Mouse (Mus musculus) midbrain, embryonic 16.5 days (tissue): ENCODE data around the gene Zbtb42. TPM values are rescaled to one million over a fixed set of nuclear protein-coding genes. Genes with fewer than 3 reads are reported as not detected.

Experiments
- ATAC-seq: fragments of 200-750 bp; cut with Nextera tagmentation; 2 replicates; pipeline ENCODE4 v1.8.0; 2017; ENCODE audit warnings: moderate TSS enrichment
- H3K27ac ChIP-seq: fragments of 300-500 bp; sonication (generic); 2 replicates; pipeline ENCODE4 v1.5.1; 2014; ENCODE audit warnings: mild to moderate bottlenecking, low read length, mixed read lengths
- H3K27me3 ChIP-seq: fragments of 300-500 bp; sonication (generic); 2 replicates; pipeline ENCODE4 v1.6.1; 2014; ENCODE audit warnings: low read depth, low read length, mixed read lengths; ENCODE audit not compliant: control insufficient read depth, insufficient read depth
- H3K36me3 ChIP-seq: fragments of 300-500 bp; sonication (generic); 2 replicates; pipeline ENCODE4 v1.6.1; 2014; ENCODE audit warnings: mild to moderate bottlenecking, low read length, moderate library complexity, mixed read lengths; ENCODE audit not compliant: control insufficient read depth, insufficient read depth
- H3K4me1 ChIP-seq: fragments of 300-500 bp; sonication (generic); 2 replicates; pipeline ENCODE4 v1.6.1; 2014; ENCODE audit warnings: mild to moderate bottlenecking, low read length, mixed read lengths; ENCODE audit not compliant: control insufficient read depth, insufficient read depth
- H3K4me2 ChIP-seq: fragments of 300-500 bp; sonication (generic); 2 replicates; pipeline ENCODE4 v1.6.1; 2014; ENCODE audit warnings: mild to moderate bottlenecking, low read length, mixed read lengths
- H3K4me3 ChIP-seq: fragments of 300-500 bp; sonication (generic); 2 replicates; pipeline ENCODE4 v1.5.1; 2014; ENCODE audit warnings: low read depth, mild to moderate bottlenecking, low read length, moderate library complexity, mixed read lengths
- H3K9ac ChIP-seq: fragments of 300-500 bp; sonication (generic); 2 replicates; pipeline ENCODE4 v1.6.1; 2014; ENCODE audit warnings: low read depth, low read length, mixed read lengths
- H3K9me3 ChIP-seq: fragments of 300-500 bp; sonication (generic); replicated peaks from 2 replicates; pipeline ENCODE4 v1.6.1; 2014; ENCODE audit warnings: mild to moderate bottlenecking, low read length, mixed read lengths; ENCODE audit not compliant: control insufficient read depth, poor library complexity, severe bottlenecking
- WGBS: fragments of 180-500 bp; shearing (Covaris S2); extraction: QIAGEN DNeasy Blood & Tissue Kit; methylation state at CpG from one replicate; pipeline ENCODE4 v1.1.7; 2014; 5-methylcytosine and 5-hydroxymethylcytosine counted together
- polyA plus RNA-seq: library from polyadenylated mRNA; unstranded; fragments of >200 nt; fragmentation: Nextera tagmentation; extraction: Ambion mirVana; gene quantifications from 2 replicates; pipeline ENCODE4 v1.2.1, GENCODE M21; 2015

Gene Zbtb42
- polyA plus RNA-seq, 1 experiment from 2014 or later, result 0.73 TPM

DNA sequence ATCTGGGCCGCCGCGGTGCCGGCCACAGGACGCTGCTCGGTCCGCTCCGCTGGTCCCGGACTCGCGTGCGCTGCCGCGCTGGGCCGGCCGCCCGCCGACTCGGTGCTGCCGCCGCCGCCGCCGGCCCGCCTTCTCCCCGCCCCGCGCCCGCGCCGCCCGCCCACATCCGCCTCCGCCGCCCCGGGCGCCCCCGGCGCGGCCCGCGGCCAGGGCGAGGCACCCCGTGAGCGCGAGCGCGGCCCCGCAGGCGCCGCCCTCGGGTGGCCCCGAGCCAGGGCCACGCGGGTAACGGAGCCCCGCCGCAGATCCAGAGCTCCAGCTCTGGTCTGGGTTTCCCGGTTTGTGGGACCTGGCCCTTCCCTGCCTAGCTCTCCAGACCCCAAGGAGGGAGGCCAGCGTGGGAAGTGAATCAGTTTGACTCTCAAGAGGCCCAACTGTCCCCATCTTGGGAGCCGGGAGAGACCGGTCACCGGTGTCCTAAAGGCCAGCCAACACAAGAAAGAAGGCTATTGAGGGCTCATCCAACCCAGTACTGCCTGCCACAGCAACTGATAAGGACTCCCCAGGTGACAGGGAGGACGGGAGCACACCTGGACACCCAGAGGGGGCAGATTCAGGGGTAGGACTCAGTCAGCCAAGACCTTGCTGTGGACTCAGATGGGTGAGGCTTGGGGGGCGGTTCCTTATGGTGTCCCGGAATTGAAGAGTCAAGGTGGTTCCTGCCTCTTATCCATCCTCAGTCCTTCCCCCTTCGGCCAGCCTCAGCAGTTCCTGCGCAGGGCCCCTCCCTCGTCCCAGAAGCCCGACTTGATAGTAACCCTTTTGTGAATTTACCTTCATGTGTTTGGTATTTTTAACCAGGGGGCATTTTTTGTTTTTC is 4.3 kb upstream of the Zbtb42 start, which contains the start of gene Akt1:
Gene Akt1, minus strand, starts transcription at position 753 of the 880 bp plus-strand sequence.
- peaks cover 10% of the 10 kb centered on the region for H3K27me3 ChIP-seq
- peak within 1 kb of the TSS; percentile 92 for H3K4me2 ChIP-seq
- peaks cover 37% of the 10 kb centered on the region for H3K4me1 ChIP-seq
- H3K36me3 ChIP-seq, result no peaks in the 10 kb centered on the region; the same call in 1 of the 2 replicates
- no peaks in the 10 kb centered on the region for H3K9me3 ChIP-seq
- H3K4me3 ChIP-seq, result peak within 1 kb of the TSS; percentile 97
- peak; percentile 20 for ATAC-seq
- peak within 1 kb of the TSS; percentile 91 for H3K27ac ChIP-seq
- H3K9ac ChIP-seq, result peak within 1 kb of the TSS; percentile 96
- under 1% methylated on average over 39 of the region's 70 CpGs for WGBS

- H3K9me3 ChIP-seq, result no peaks in the 10 kb centered on the region
- no peaks in the 10 kb centered on the region; the same call in 1 of the 2 replicates for H3K36me3 ChIP-seq
- WGBS, result 17% methylated on average over 18 of the region's 18 CpGs
- peaks cover 38% of the 10 kb centered on the region for H3K4me1 ChIP-seq
- peak overlapping the region; percentile 91; the same call in 1 of the 2 replicates for H3K27ac ChIP-seq
- H3K9ac ChIP-seq, result peak overlapping the region; percentile 96
- H3K4me2 ChIP-seq, result peak overlapping the region; percentile 92
- peak overlapping the region; percentile 97 for H3K4me3 ChIP-seq
- peaks cover 19% of the 10 kb centered on the region for H3K27me3 ChIP-seq
- peak; percentile 34; the same call in 1 of the 2 replicates for ATAC-seq
These were observed 3.2 kb upstream of the Zbtb42 start for GRCm38 (mm10) chr12:112675245-112676035.

GRCm38 (mm10) chr12:112677076-112677475 is 1.6 kb upstream of the Zbtb42 start:
- Histone ChIP-seq H3K27me3 (peaks cover 27% of the 10 kb centered on the region), H3K9ac (no peak overlapping the region), H3K4me3 (no peak overlapping the region), H3K27ac (no peak overlapping the region), H3K4me1 (peaks cover 28% of the 10 kb centered on the region), H3K9me3 (no peaks in the 10 kb centered on the region), H3K36me3 (no peaks in the 10 kb centered on the region), H3K4me2 (no peak overlapping the region)
- WGBS, result 63% methylated on average over 5 of the region's 5 CpGs
- no peak for ATAC-seq

- H3K36me3 ChIP-seq, result no peaks in the 10 kb centered on the region
- peak overlapping the region; percentile 50 for H3K4me3 ChIP-seq
- peaks cover 18% of the 10 kb centered on the region for H3K4me1 ChIP-seq
- peak overlapping the region; percentile 93 for H3K4me2 ChIP-seq
- H3K27ac ChIP-seq, result no peak overlapping the region
- H3K27me3 ChIP-seq, result peaks cover 27% of the 10 kb centered on the region
- no peak for ATAC-seq
- no peaks in the 10 kb centered on the region for H3K9me3 ChIP-seq
- 21% methylated on average over 19 of the region's 19 CpGs for WGBS
- 0 out of 2 replicates have a peak overlapping the region, but pooled peaks have one; percentile 66 for H3K9ac ChIP-seq
These were observed 579 bp upstream of the Zbtb42 start for GRCm38 (mm10) chr12:112677943-112678554.

DNA sequence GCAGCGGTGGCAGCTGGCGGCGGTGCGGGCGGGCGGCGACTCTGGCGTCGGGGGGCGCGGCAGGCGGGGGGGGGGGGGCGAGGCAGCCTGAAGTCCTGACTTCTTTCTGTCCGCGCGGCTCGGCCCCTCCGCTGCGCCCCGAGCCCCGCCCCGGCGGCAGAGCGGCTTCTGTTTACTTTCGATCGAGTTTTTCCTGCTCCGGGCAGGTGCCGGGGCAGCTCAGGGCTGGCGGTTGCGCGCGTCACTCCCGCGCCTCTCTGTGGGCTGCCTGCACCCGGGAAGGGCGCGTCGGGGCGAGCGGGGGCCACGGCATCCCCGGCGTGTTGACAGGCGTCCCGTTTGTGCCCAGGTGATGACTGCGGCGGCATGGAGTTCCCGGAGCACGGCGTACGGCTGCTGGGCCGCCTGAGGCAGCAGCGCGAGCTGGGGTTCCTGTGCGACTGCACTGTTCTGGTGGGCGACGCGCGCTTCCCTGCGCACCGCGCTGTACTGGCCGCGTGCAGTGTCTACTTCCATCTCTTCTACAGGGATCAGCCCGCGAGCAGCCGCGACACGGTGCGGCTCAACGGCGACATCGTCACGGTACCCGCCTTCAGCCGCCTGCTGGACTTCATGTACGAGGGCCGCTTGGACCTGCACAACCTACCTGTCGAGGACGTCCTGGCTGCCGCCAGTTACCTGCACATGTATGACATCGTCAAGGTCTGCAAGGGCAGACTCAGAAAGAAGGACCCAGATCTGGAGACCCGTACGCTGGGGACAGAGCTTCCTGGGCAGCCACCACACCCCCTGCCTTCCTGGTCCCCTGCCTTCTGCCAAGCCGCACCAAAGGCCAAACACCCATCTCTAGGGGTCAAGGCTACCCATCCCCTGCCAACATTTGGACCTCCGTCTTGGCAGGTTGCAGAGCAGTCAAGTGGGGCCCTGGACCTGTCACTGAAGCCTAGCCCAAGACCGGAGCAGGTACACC is 684 bp downstream of the Zbtb42 start:
- H3K9ac ChIP-seq, result peak overlapping the region; percentile 66
- WGBS, result 3% methylated on average over 70 of the region's 87 CpGs
- peak overlapping the region; percentile 93 for H3K4me2 ChIP-seq
- no peaks in the 10 kb centered on the region for H3K36me3 ChIP-seq
- H3K9me3 ChIP-seq, result no peaks in the 10 kb centered on the region
- H3K4me1 ChIP-seq, result peaks cover 18% of the 10 kb centered on the region
- no peak overlapping the region for H3K27ac ChIP-seq
- H3K4me3 ChIP-seq, result peak overlapping the region; percentile 50
- H3K27me3 ChIP-seq, result peaks cover 27% of the 10 kb centered on the region
- ATAC-seq, result peak; percentile 17; the same call in 1 of the 2 replicates

GRCm38 (mm10) chr12:112683351-112683750 is 4.7 kb downstream of the Zbtb42 start:
- ATAC-seq, result peak; percentile 12; the same call in 1 of the 2 replicates
- H3K4me2 ChIP-seq, result no peak overlapping the region
- H3K4me1 ChIP-seq, result peaks cover 9% of the 10 kb centered on the region
- H3K4me3 ChIP-seq, result no peak overlapping the region
- H3K27ac ChIP-seq, result no peak overlapping the region
- WGBS, result 36% methylated on average over 7 of the region's 7 CpGs
- H3K9me3 ChIP-seq, result no peaks in the 10 kb centered on the region
- H3K27me3 ChIP-seq, result peaks cover 17% of the 10 kb centered on the region
- H3K9ac ChIP-seq, result 0 out of 2 replicates have a peak overlapping the region, but pooled peaks have one; percentile 25
- H3K36me3 ChIP-seq, result no peaks in the 10 kb centered on the region

DNA sequence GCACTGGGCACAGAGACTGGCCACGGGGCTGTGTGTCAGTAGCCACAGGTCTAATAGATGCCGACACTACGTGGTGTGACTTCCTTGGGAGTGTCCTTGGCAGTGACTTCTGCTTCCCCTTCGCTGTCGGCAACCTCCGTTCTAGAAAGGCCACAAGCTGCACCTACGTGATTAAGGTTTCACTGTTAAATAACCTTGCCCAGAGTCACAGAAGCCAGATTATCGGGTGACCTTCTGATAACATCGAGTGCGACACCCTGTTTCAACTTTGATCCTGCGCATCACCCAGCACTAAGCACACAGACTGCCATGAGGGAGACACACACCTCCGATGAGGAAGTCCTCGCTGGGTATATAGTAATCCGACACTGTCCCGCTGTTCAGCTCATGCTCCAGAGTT is 9.8 kb downstream of the Zbtb42 start:
- 82% methylated on average over 15 of the region's 15 CpGs for WGBS
- H3K9ac ChIP-seq, result no peak overlapping the region
- ATAC-seq, result no peak
- H3K9me3 ChIP-seq, result no peaks in the 10 kb centered on the region
- no peak overlapping the region for H3K4me3 ChIP-seq
- H3K27ac ChIP-seq, result no peak overlapping the region
- no peaks in the 10 kb centered on the region for H3K36me3 ChIP-seq
- no peak overlapping the region for H3K4me2 ChIP-seq
- H3K4me1 ChIP-seq, result peaks cover 8% of the 10 kb centered on the region
- no peaks in the 10 kb centered on the region for H3K27me3 ChIP-seq
